Mouse (Mus musculus): Measurements from ENCODE around the gene Pxk. TPM values are rescaled to one million over a fixed set of nuclear protein-coding genes. Genes with fewer than 3 reads are reported as not detected.
"Not testable (repeated sequence)": the region's sequence is repeated elsewhere in the genome, so short reads cannot be mapped to it uniquely, and the experiment has no call there.

Gene Pxk
- polyA plus RNA-seq, 1 experiment from 2014 or later = 30.0 TPM

GRCm38 (mm10) chr14:8123611-8124010, 25.6 kb downstream of the Pxk start:
- not testable (repeated sequence) for ATAC-seq (replicated peaks; ENCODE audit: insufficient number of reproducible peaks, insufficient read depth, low FRiP score, low read depth); H3K4me3 ChIP-seq; H3K4me2 ChIP-seq; H3K27ac ChIP-seq; H3K9ac ChIP-seq; H3K4me1 ChIP-seq (replicated peaks); H3K9me3 ChIP-seq (replicated peaks); H3K27me3 ChIP-seq
- H3K36me3 ChIP-seq = peaks cover 10% of the 10 kb centered on the region; the same call in 1 of the 2 replicates
- WGBS = 76% methylated on average over 10 of the region's 10 CpGs

- 68% methylated on average over 7 of the region's 7 CpGs for WGBS
- H3K4me2 ChIP-seq = no peak overlapping the region
- H3K36me3 ChIP-seq = peaks cover 10% of the 10 kb centered on the region; the same call in 1 of the 2 replicates
- H3K9me3 ChIP-seq (replicated peaks) = no peaks in the 10 kb centered on the region
- no peak for ATAC-seq (replicated peaks; ENCODE audit: insufficient number of reproducible peaks, insufficient read depth, low FRiP score, low read depth)
- no peaks in the 10 kb centered on the region for H3K27me3 ChIP-seq
- H3K4me3 ChIP-seq = no peak overlapping the region
- no peaks in the 10 kb centered on the region; the same call in 1 of the 2 replicates for H3K4me1 ChIP-seq (replicated peaks)
- H3K27ac ChIP-seq = no peak overlapping the region
- no peak overlapping the region for H3K9ac ChIP-seq
Observed at GRCm38 (mm10) chr14:8124046-8124881, 26.3 kb downstream of the Pxk start.

- no peak overlapping the region for H3K4me3 ChIP-seq
- WGBS = 55% methylated on average over 5 of the region's 5 CpGs
- no peak overlapping the region for H3K27ac ChIP-seq
- peaks cover 12% of the 10 kb centered on the region; the same call in 1 of the 2 replicates for H3K36me3 ChIP-seq
- no peaks in the 10 kb centered on the region for H3K27me3 ChIP-seq
- H3K9me3 ChIP-seq (replicated peaks) = no peaks in the 10 kb centered on the region
- ATAC-seq (replicated peaks; ENCODE audit: insufficient number of reproducible peaks, insufficient read depth, low FRiP score, low read depth) = no peak
- no peak overlapping the region for H3K4me2 ChIP-seq
- H3K4me1 ChIP-seq (replicated peaks) = peaks cover 1% of the 10 kb centered on the region
- no peak overlapping the region for H3K9ac ChIP-seq
Observed at GRCm38 (mm10) chr14:8127971-8128370, 30.0 kb downstream of the Pxk start.

GRCm38 (mm10) chr14:8132789-8133188, 34.8 kb downstream of the Pxk start:
- WGBS = 78% methylated on average over 8 of the region's 8 CpGs
- Histone ChIP-seq H3K27ac (no peak overlapping the region; the same call in 1 of the 2 replicates), H3K4me3 (no peak overlapping the region), H3K36me3 (peaks cover 9% of the 10 kb centered on the region), H3K9ac (no peak overlapping the region), H3K27me3 (no peaks in the 10 kb centered on the region), H3K4me2 (no peak overlapping the region), H3K9me3 (replicated peaks) (no peaks in the 10 kb centered on the region), H3K4me1 (replicated peaks) (peaks cover 11% of the 10 kb centered on the region)
- no peak for ATAC-seq (replicated peaks; ENCODE audit: insufficient number of reproducible peaks, insufficient read depth, low FRiP score, low read depth)

GRCm38 (mm10) chr14:8134234-8134633, 36.2 kb downstream of the Pxk start:
- Histone ChIP-seq H3K4me1 (replicated peaks) (peaks cover 11% of the 10 kb centered on the region), H3K9ac (no peak overlapping the region), H3K27ac (peak overlapping the region; percentile 88), H3K9me3 (replicated peaks) (no peaks in the 10 kb centered on the region), H3K4me2 (no peak overlapping the region), H3K4me3 (no peak overlapping the region), H3K36me3 (peaks cover 17% of the 10 kb centered on the region), H3K27me3 (no peaks in the 10 kb centered on the region)
- no peak for ATAC-seq (replicated peaks; ENCODE audit: insufficient number of reproducible peaks, insufficient read depth, low FRiP score, low read depth)
- 70% methylated on average over 2 of the region's 2 CpGs for WGBS

GRCm38 (mm10) chr14:8135130-8135529, 37.1 kb downstream of the Pxk start:
- no peak overlapping the region for H3K4me2 ChIP-seq
- 42% methylated on average over 3 of the region's 3 CpGs for WGBS
- peaks cover 17% of the 10 kb centered on the region for H3K36me3 ChIP-seq

GRCm38 (mm10) chr14:8139724-8140710, 42.0 kb downstream of the Pxk start:
- Histone ChIP-seq H3K36me3 (peaks cover 47% of the 10 kb centered on the region), H3K4me2 (no peak overlapping the region), H3K9ac (no peak overlapping the region), H3K27ac (no peak overlapping the region), H3K27me3 (no peaks in the 10 kb centered on the region), H3K4me1 (replicated peaks) (0 out of 2 replicates have a peak, but pooled peaks cover 2% of the 10 kb centered on the region), H3K9me3 (replicated peaks) (no peaks in the 10 kb centered on the region), H3K4me3 (no peak overlapping the region)
- 81% methylated on average over 23 of the region's 23 CpGs for WGBS
- ATAC-seq (replicated peaks; ENCODE audit: insufficient number of reproducible peaks, insufficient read depth, low FRiP score, low read depth) = no peak

More at GRCm38 (mm10) chr14:8135130-8135529, 37.1 kb downstream of the Pxk start:
- Histone ChIP-seq H3K4me3 (no peak overlapping the region), H3K9ac (no peak overlapping the region), H3K4me1 (replicated peaks) (peaks cover 11% of the 10 kb centered on the region), H3K27me3 (no peaks in the 10 kb centered on the region), H3K9me3 (replicated peaks) (no peaks in the 10 kb centered on the region), H3K27ac (peak overlapping the region; percentile 88)
- ATAC-seq (replicated peaks; ENCODE audit: insufficient number of reproducible peaks, insufficient read depth, low FRiP score, low read depth) = peak; percentile 87

- 81% methylated on average over 2 of the region's 2 CpGs for WGBS
- H3K36me3 ChIP-seq = peaks cover 50% of the 10 kb centered on the region
- no peak overlapping the region for H3K4me3 ChIP-seq
- H3K27me3 ChIP-seq = no peaks in the 10 kb centered on the region
- no peak for ATAC-seq (replicated peaks; ENCODE audit: insufficient number of reproducible peaks, insufficient read depth, low FRiP score, low read depth)
- H3K4me2 ChIP-seq = no peak overlapping the region
- no peaks in the 10 kb centered on the region for H3K9me3 ChIP-seq (replicated peaks)
- no peak overlapping the region for H3K9ac ChIP-seq
- H3K4me1 ChIP-seq (replicated peaks) = peaks cover 3% of the 10 kb centered on the region
- H3K27ac ChIP-seq = no peak overlapping the region
Observed at GRCm38 (mm10) chr14:8141131-8141530, 43.1 kb downstream of the Pxk start.

- peaks cover 37% of the 10 kb centered on the region for H3K36me3 ChIP-seq
- no peak overlapping the region for H3K4me3 ChIP-seq
- ATAC-seq (replicated peaks; ENCODE audit: insufficient number of reproducible peaks, insufficient read depth, low FRiP score, low read depth) = no peak
- no peak overlapping the region for H3K4me2 ChIP-seq
- no peaks in the 10 kb centered on the region for H3K9me3 ChIP-seq (replicated peaks)
- no peaks in the 10 kb centered on the region for H3K27me3 ChIP-seq
- peak overlapping the region; percentile 55 for H3K27ac ChIP-seq
- H3K4me1 ChIP-seq (replicated peaks) = peaks cover 11% of the 10 kb centered on the region
- WGBS = 49% methylated on average over 13 of the region's 13 CpGs
- no peak overlapping the region for H3K9ac ChIP-seq
Observed at GRCm38 (mm10) chr14:8145594-8146558, 47.9 kb downstream of the Pxk start.

- ATAC-seq (replicated peaks; ENCODE audit: insufficient number of reproducible peaks, insufficient read depth, low FRiP score, low read depth) = no peak
- no peak overlapping the region for H3K9ac ChIP-seq
- H3K27ac ChIP-seq = no peak overlapping the region
- peaks cover 11% of the 10 kb centered on the region for H3K4me1 ChIP-seq (replicated peaks)
- no peaks in the 10 kb centered on the region for H3K27me3 ChIP-seq
- H3K4me2 ChIP-seq = no peak overlapping the region
- no peaks in the 10 kb centered on the region for H3K9me3 ChIP-seq (replicated peaks)
- peaks cover 37% of the 10 kb centered on the region for H3K36me3 ChIP-seq
- H3K4me3 ChIP-seq = no peak overlapping the region
- WGBS = 88% methylated on average over 10 of the region's 11 CpGs
Observed at GRCm38 (mm10) chr14:8146611-8147223, 48.7 kb downstream of the Pxk start.
